Mouse (Mus musculus) midbrain, embryonic 12.5 days (tissue): ENCODE measurements around the gene Rtca. TPM values are rescaled to one million over a fixed set of nuclear protein-coding genes. Genes with fewer than 3 reads are reported as not detected.

ENCODE experiments used
- ATAC-seq: fragments of 200-750 bp; cut with Nextera tagmentation; 2 replicates; pipeline ENCODE4 v1.8.0; 2017; ENCODE audit warnings: low read depth, moderate TSS enrichment, moderate library complexity; ENCODE audit not compliant: low FRiP score
- H3K27ac ChIP-seq: fragments of 300-500 bp; sonication (generic); replicated peaks from 2 replicates; pipeline ENCODE4 v1.5.1; 2016; ENCODE audit warnings: mild to moderate bottlenecking
- H3K27me3 ChIP-seq: fragments of 300-500 bp; sonication (generic); 2 replicates; pipeline ENCODE4 v1.6.1; 2016; ENCODE audit warnings: mild to moderate bottlenecking
- H3K36me3 ChIP-seq: fragments of 300-500 bp; sonication (generic); 2 replicates; pipeline ENCODE4 v1.6.1; 2016
- H3K4me1 ChIP-seq: fragments of 300-500 bp; sonication (generic); 2 replicates; pipeline ENCODE4 v1.6.1; 2016
- H3K4me2 ChIP-seq: fragments of 300-500 bp; sonication (generic); replicated peaks from 2 replicates; pipeline ENCODE4 v1.6.1; 2016; ENCODE audit warnings: mild to moderate bottlenecking, moderate library complexity
- H3K4me3 ChIP-seq: fragments of 300-500 bp; sonication (generic); 2 replicates; pipeline ENCODE4 v1.5.1; 2016; ENCODE audit warnings: mild to moderate bottlenecking
- H3K9ac ChIP-seq: fragments of 300-500 bp; sonication (generic); replicated peaks from 2 replicates; pipeline ENCODE4 v1.6.1; 2016; ENCODE audit warnings: mild to moderate bottlenecking, moderate library complexity
- H3K9me3 ChIP-seq: fragments of 300-500 bp; sonication (generic); 2 replicates; pipeline ENCODE4 v1.6.1; 2016; ENCODE audit warnings: mild to moderate bottlenecking
- WGBS: fragments of 180-500 bp; shearing (Covaris S2); methylation state at CpG from one replicate; pipeline ENCODE4 v1.1.7; 2016; 5-methylcytosine and 5-hydroxymethylcytosine counted together
- polyA plus RNA-seq: library from polyadenylated mRNA; unstranded; fragments of >200 nt; fragmentation: Nextera tagmentation; extraction: Ambion mirVana; gene quantifications from 2 replicates; pipeline ENCODE4 v1.2.1, GENCODE M21; 2016

Rtca gene
- polyA plus RNA-seq, 1 experiment from 2014 or later, result 118 TPM

GRCm38 (mm10) chr3:116512151-116512903 is 4.3 kb upstream of the Rtca start:
- no peak overlapping the region for H3K27ac ChIP-seq
- no peaks in the 10 kb centered on the region; the same call in 1 of the 2 replicates for H3K36me3 ChIP-seq
- ATAC-seq, result peak; percentile 43
- H3K27me3 ChIP-seq, result no peaks in the 10 kb centered on the region
- peaks cover 14% of the 10 kb centered on the region for H3K4me1 ChIP-seq
- H3K4me3 ChIP-seq, result peak overlapping the region; percentile 65
- WGBS, result 42% methylated on average over 12 of the region's 12 CpGs
- H3K9me3 ChIP-seq, result no peaks in the 10 kb centered on the region
- H3K9ac ChIP-seq, result no peak overlapping the region
- peak overlapping the region; percentile 76 for H3K4me2 ChIP-seq

GRCm38 (mm10) chr3:116495671-116496070 is 12.3 kb downstream of the Rtca start:
- H3K9me3 ChIP-seq, result no peaks in the 10 kb centered on the region
- no peak overlapping the region for H3K27ac ChIP-seq
- ATAC-seq, result no peak
- no peaks in the 10 kb centered on the region for H3K27me3 ChIP-seq
- H3K4me2 ChIP-seq, result no peak overlapping the region
- no peaks in the 10 kb centered on the region for H3K4me1 ChIP-seq
- WGBS, result 98% methylated on average over 1 of the region's 1 CpGs
- peaks cover 95% of the 10 kb centered on the region for H3K36me3 ChIP-seq
- no peak overlapping the region for H3K9ac ChIP-seq
- H3K4me3 ChIP-seq, result no peak overlapping the region

- Histone ChIP-seq H3K36me3 (peaks cover 95% of the 10 kb centered on the region), H3K4me3 (no peak overlapping the region), H3K9ac (no peak overlapping the region), H3K27me3 (no peaks in the 10 kb centered on the region), H3K4me1 (no peaks in the 10 kb centered on the region), H3K4me2 (no peak overlapping the region), H3K27ac (no peak overlapping the region), H3K9me3 (no peaks in the 10 kb centered on the region)
- WGBS, result 67% methylated on average over 5 of the region's 5 CpGs
- no peak for ATAC-seq
Observed at GRCm38 (mm10) chr3:116493658-116494057, 14.3 kb downstream of the Rtca start.

GRCm38 (mm10) chr3:116491923-116492454 is 16.0 kb downstream of the Rtca start:
- no peak overlapping the region for H3K4me3 ChIP-seq
- H3K9me3 ChIP-seq, result no peaks in the 10 kb centered on the region
- H3K27ac ChIP-seq, result no peak overlapping the region
- no peaks in the 10 kb centered on the region for H3K4me1 ChIP-seq
- H3K4me2 ChIP-seq, result no peak overlapping the region
- H3K27me3 ChIP-seq, result no peaks in the 10 kb centered on the region
- H3K9ac ChIP-seq, result no peak overlapping the region
- no peak for ATAC-seq
- peaks cover 94% of the 10 kb centered on the region for H3K36me3 ChIP-seq
- WGBS, result 97% methylated on average over 1 of the region's 1 CpGs

- no peak overlapping the region for H3K4me3 ChIP-seq
- H3K4me1 ChIP-seq, result no peaks in the 10 kb centered on the region
- no peaks in the 10 kb centered on the region for H3K9me3 ChIP-seq
- no peak overlapping the region for H3K9ac ChIP-seq
- no peak for ATAC-seq
- no peak overlapping the region for H3K27ac ChIP-seq
- H3K36me3 ChIP-seq, result peaks cover 89% of the 10 kb centered on the region
- WGBS, result 96% methylated on average over 5 of the region's 5 CpGs
- H3K27me3 ChIP-seq, result no peaks in the 10 kb centered on the region
- H3K4me2 ChIP-seq, result no peak overlapping the region
Observed at GRCm38 (mm10) chr3:116490920-116491319, 17.1 kb downstream of the Rtca start.

- Histone ChIP-seq H3K36me3 (peaks cover 20% of the 10 kb centered on the region), H3K4me3 (no peak overlapping the region), H3K4me1 (no peaks in the 10 kb centered on the region), H3K27me3 (no peaks in the 10 kb centered on the region), H3K4me2 (no peak overlapping the region), H3K9ac (no peak overlapping the region), H3K9me3 (no peaks in the 10 kb centered on the region), H3K27ac (no peak overlapping the region)
- 86% methylated on average over 4 of the region's 4 CpGs for WGBS
- no peak for ATAC-seq
Observed at GRCm38 (mm10) chr3:116483271-116483670, 24.7 kb downstream of the Rtca start.

- Histone ChIP-seq H3K4me1 (no peaks in the 10 kb centered on the region), H3K36me3 (peaks cover 14% of the 10 kb centered on the region), H3K4me2 (no peak overlapping the region), H3K9me3 (no peaks in the 10 kb centered on the region), H3K4me3 (no peak overlapping the region), H3K9ac (no peak overlapping the region), H3K27me3 (no peaks in the 10 kb centered on the region), H3K27ac (no peak overlapping the region)
- no peak for ATAC-seq
- WGBS, result 86% methylated on average over 3 of the region's 3 CpGs
Observed at GRCm38 (mm10) chr3:116482724-116483123, 25.3 kb downstream of the Rtca start.

- Histone ChIP-seq H3K27me3 (no peaks in the 10 kb centered on the region), H3K36me3 (0 out of 2 replicates have a peak, but pooled peaks cover 3% of the 10 kb centered on the region), H3K9me3 (no peaks in the 10 kb centered on the region), H3K4me1 (no peaks in the 10 kb centered on the region), H3K4me2 (no peak overlapping the region), H3K27ac (no peak overlapping the region), H3K4me3 (no peak overlapping the region), H3K9ac (no peak overlapping the region)
- no peak for ATAC-seq
- 53% methylated on average over 5 of the region's 5 CpGs for WGBS
Observed at GRCm38 (mm10) chr3:116480937-116481336, 27.1 kb downstream of the Rtca start.

GRCm38 (mm10) chr3:116480119-116480518 is 27.9 kb downstream of the Rtca start:
- H3K4me2 ChIP-seq, result no peak overlapping the region
- ATAC-seq, result no peak
- 0 out of 2 replicates have a peak, but pooled peaks cover under 1% of the 10 kb centered on the region for H3K36me3 ChIP-seq
- H3K4me1 ChIP-seq, result no peaks in the 10 kb centered on the region
- H3K27ac ChIP-seq, result no peak overlapping the region
- H3K27me3 ChIP-seq, result no peaks in the 10 kb centered on the region
- no peaks in the 10 kb centered on the region for H3K9me3 ChIP-seq
- no peak overlapping the region for H3K4me3 ChIP-seq
- no peak overlapping the region for H3K9ac ChIP-seq
- WGBS, result 43% methylated on average over 2 of the region's 2 CpGs

GRCm38 (mm10) chr3:116477351-116477750 is 30.7 kb downstream of the Rtca start:
- Histone ChIP-seq H3K4me1 (no peaks in the 10 kb centered on the region), H3K9me3 (no peaks in the 10 kb centered on the region), H3K4me2 (no peak overlapping the region), H3K4me3 (no peak overlapping the region), H3K27me3 (no peaks in the 10 kb centered on the region), H3K9ac (no peak overlapping the region), H3K27ac (no peak overlapping the region), H3K36me3 (no peaks in the 10 kb centered on the region)
- no peak for ATAC-seq
- WGBS, result 80% methylated on average over 7 of the region's 7 CpGs

GRCm38 (mm10) chr3:116476686-116477298 is 31.2 kb downstream of the Rtca start:
- no peak overlapping the region for H3K4me3 ChIP-seq
- 70% methylated on average over 5 of the region's 5 CpGs for WGBS
- H3K9ac ChIP-seq, result no peak overlapping the region
- no peaks in the 10 kb centered on the region for H3K4me1 ChIP-seq
- H3K27ac ChIP-seq, result no peak overlapping the region
- ATAC-seq, result no peak
- no peaks in the 10 kb centered on the region for H3K36me3 ChIP-seq
- H3K4me2 ChIP-seq, result no peak overlapping the region
- no peaks in the 10 kb centered on the region for H3K27me3 ChIP-seq
- no peaks in the 10 kb centered on the region for H3K9me3 ChIP-seq

GRCm38 (mm10) chr3:116474602-116475001 is 33.4 kb downstream of the Rtca start:
- Histone ChIP-seq H3K4me3 (no peak overlapping the region), H3K4me1 (no peaks in the 10 kb centered on the region), H3K27ac (no peak overlapping the region), H3K36me3 (no peaks in the 10 kb centered on the region), H3K27me3 (no peaks in the 10 kb centered on the region), H3K4me2 (no peak overlapping the region), H3K9ac (no peak overlapping the region), H3K9me3 (no peaks in the 10 kb centered on the region)
- ATAC-seq, result no peak
- 82% methylated on average over 11 of the region's 11 CpGs for WGBS
